Mouse (Mus musculus) embryo, embryonic 9.5 days (tissue): Measurements from ENCODE around the gene Rpl10l.

Experiments used
- DNase-seq: peaks from one replicate; pipeline ENCODE4 v3.0.0-alpha.2; 2017; ENCODE audit errors: extremely low spot score

Gene Rpl10l

DNA sequence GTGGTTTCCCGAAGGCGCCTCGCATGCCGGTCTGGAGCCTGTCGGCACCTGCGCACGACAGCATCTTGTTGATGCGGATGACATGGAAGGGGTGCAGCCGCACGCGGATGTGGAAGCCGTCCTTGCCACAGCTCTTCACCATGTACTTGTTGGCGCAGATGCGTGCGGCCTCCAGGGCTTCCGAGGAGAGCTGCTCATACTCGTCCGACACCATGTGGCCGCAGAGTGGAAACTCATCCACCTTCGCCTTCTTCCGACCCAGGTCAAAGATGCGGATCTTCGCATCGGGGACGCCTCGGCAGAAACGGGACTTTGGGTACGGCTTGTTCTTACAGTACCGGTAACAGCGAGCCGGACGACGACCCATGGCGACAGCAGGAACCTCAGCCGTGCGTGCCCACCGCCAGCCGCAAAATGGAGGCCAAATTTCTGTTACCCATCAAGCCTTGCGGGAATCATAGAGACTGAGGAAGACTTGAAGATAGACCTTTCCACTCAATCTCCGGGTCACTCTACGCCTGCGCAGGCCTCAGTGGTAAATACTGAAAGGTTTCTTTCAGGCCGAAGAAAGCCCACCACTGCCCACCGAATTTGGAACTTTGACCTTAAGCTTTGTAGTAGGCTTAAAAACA, at the start of gene Rpl10l:
Gene Rpl10l, minus strand, starts transcription at position 411 of the 632 bp plus-strand sequence.
- no peak for DNase-seq

GRCm38 (mm10) chr12:66275890-66276289, 8.3 kb downstream of the Rpl10l start:
- no peak for DNase-seq

DNA sequence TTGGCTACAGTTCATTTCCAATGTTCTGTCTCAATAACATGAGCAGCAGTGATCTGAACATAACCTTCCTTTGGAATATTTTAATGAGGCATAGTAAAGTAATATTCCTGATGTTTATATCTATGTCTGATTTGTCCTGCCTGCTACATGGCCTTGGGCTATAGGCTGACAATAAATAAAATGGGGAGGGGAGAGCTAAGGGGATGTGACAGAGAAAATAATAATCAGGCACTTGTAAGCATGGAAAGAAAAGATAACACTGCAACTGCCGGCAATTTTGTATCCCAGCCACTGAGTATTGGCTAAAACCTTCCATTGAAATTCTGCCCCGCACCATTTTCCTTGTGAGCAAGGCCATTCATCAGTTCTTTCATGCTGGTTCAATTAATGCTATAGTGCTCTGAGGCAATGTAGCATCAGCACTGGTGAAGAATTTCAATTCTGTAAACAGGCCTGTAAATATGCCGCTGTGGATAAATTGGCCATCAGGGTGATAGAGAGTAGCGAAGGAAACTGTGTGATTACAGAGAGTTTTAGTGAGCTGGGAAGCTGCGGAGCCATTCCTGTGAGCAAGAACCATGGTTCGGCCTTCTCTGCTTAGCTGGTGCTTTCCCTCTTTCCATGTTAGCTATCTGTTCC, 38.6 kb downstream of the Rpl10l start:
- DNase-seq = no peak

DNA sequence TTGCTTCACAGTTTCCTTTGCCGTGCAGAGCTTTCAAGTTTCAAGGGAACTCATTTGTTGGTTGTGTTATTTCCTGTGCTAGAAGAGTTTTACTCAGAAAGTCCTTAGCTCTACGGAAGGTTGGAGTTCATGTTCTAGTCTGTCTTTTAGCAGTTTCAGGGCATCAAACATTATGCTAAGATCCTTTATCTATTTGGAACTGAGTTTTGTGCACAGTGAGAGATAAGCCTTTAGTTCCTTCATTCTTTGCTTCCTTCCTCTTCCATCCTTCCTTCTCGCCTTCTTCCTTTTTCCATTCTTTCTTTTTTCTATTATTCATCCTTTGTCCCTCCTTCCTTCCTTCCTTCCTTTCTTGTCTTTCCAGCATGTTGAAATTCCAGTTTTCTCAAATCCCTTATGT, 50.0 kb downstream of the Rpl10l start:
- no peak for DNase-seq
